Mouse (Mus musculus) ES-Bruce4 (cell line): ENCODE data around the gene Tmem189. TPM values are rescaled to one million over a fixed set of nuclear protein-coding genes. Genes with fewer than 3 reads are reported as not detected.

Experiments
- H3K27ac ChIP-seq: 2 replicates; pipeline ENCODE4 v1.5.1; 2012; ENCODE audit warnings: low read length, inconsistent platforms; ENCODE audit not compliant: insufficient read depth
- H3K27me3 ChIP-seq: 2 replicates; pipeline ENCODE4 v1.6.1; 2012; ENCODE audit warnings: mild to moderate bottlenecking, low read length, inconsistent platforms; ENCODE audit not compliant: control insufficient read depth, poor library complexity, insufficient read depth, severe bottlenecking
- H3K36me3 ChIP-seq: 2 replicates; pipeline ENCODE4 v1.6.1; 2012; ENCODE audit warnings: inconsistent platforms, mild to moderate bottlenecking, low read length, moderate library complexity; ENCODE audit not compliant: control insufficient read depth, poor library complexity, insufficient read depth, severe bottlenecking
- H3K4me1 ChIP-seq: one replicate; pipeline ENCODE4 v1.8.1; 2011; ENCODE audit warnings: low read length; ENCODE audit not compliant: control insufficient read depth, insufficient read depth
- H3K4me3 ChIP-seq: 2 replicates; pipeline ENCODE4 v1.5.1; 2011; ENCODE audit warnings: low read depth, mild to moderate bottlenecking, low read length
- H3K9ac ChIP-seq: 2 replicates; pipeline ENCODE4 v1.6.1; 2012; ENCODE audit warnings: low read depth, mild to moderate bottlenecking, inconsistent platforms; ENCODE audit not compliant: poor library complexity, severe bottlenecking
- H3K9me3 ChIP-seq: replicated peaks from 2 replicates; pipeline ENCODE4 v1.6.1; 2012; ENCODE audit warnings: mild to moderate bottlenecking, low read length, inconsistent platforms; ENCODE audit not compliant: control insufficient read depth, poor library complexity, insufficient read depth, severe bottlenecking
- CTCF ChIP-seq: IDR thresholded peaks from one replicate; pipeline ENCODE4 v1.8.1; 2011; ENCODE audit warnings: low read depth, low read length
- EP300 ChIP-seq: IDR thresholded peaks from 2 replicates; pipeline ENCODE4 v1.6.1; 2011; ENCODE audit warnings: low read depth, low read length; ENCODE audit not compliant: insufficient read depth
- POLR2A ChIP-seq: IDR thresholded peaks from one replicate; pipeline ENCODE4 v1.8.1; 2011; ENCODE audit warnings: low read length; ENCODE audit not compliant: insufficient read depth
- polyA plus RNA-seq: library from polyadenylated mRNA; stranded (reverse); fragments of >200 nt; gene quantifications from 2 replicates; pipeline ENCODE4 v1.2.4, GENCODE M21; 2011; ENCODE audit warnings: low read depth; ENCODE audit not compliant: missing spikeins, insufficient read depth, insufficient read length

Gene Tmem189
- polyA plus RNA-seq, 1 experiment, result 45.6 TPM

DNA sequence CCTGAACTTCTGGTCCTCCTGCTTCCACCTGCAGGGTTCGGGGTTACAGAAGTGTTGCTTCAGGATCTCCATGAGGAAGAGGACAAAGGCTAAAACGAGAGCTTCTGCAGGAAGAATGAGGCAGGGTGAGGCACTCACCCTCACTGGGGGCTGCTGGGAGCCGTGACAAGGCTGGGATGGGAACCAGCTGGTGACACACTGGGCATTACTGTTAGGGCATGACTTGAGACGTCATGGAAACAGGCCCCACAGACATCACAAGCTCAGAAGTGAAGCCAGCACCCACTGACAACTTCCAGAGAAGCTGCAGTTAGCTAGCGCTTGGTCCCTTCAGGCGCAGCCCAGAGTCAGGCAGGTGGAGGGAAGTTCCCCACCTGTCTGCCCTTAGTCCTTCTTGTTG is 89.7 kb downstream of the Tmem189 start:
- Histone ChIP-seq H3K27me3 (no peaks in the 10 kb centered on the region), H3K9ac (no peak overlapping the region), H3K4me1 (no peaks in the 10 kb centered on the region), H3K36me3 (no peaks in the 10 kb centered on the region), H3K27ac (no peak overlapping the region), H3K4me3 (no peak overlapping the region), H3K9me3 (no peaks in the 10 kb centered on the region)
- TF ChIP-seq EP300 (no peak), POLR2A (no peak), CTCF (no peak)

DNA sequence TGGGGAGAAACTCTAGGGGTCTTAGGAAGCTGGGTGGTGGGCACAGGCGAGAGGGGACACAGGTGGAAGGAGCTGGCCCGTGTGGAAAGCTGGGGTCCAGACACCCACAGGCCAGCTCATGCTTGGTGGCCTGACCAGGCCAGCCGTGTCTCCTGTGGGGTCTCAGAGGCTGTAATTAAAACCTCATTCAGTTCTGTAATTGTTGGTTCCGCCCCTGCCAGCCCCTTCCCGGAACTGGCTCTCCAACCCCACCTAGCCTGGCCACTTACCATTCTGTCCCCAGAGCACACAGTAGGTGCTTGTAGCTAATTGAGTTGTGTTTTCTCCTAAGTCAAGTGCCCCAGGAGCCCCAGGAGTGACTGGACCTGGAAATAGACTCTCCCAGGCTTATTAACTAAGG is 90.4 kb downstream of the Tmem189 start:
- no peaks in the 10 kb centered on the region for H3K9me3 ChIP-seq
- no peak overlapping the region for H3K27ac ChIP-seq
- no peaks in the 10 kb centered on the region for H3K27me3 ChIP-seq
- H3K4me3 ChIP-seq, result no peak overlapping the region
- no peaks in the 10 kb centered on the region for H3K36me3 ChIP-seq
- H3K4me1 ChIP-seq, result no peaks in the 10 kb centered on the region
- no peak overlapping the region for H3K9ac ChIP-seq
- TF ChIP-seq EP300 (no peak), CTCF (no peak), POLR2A (no peak)

DNA sequence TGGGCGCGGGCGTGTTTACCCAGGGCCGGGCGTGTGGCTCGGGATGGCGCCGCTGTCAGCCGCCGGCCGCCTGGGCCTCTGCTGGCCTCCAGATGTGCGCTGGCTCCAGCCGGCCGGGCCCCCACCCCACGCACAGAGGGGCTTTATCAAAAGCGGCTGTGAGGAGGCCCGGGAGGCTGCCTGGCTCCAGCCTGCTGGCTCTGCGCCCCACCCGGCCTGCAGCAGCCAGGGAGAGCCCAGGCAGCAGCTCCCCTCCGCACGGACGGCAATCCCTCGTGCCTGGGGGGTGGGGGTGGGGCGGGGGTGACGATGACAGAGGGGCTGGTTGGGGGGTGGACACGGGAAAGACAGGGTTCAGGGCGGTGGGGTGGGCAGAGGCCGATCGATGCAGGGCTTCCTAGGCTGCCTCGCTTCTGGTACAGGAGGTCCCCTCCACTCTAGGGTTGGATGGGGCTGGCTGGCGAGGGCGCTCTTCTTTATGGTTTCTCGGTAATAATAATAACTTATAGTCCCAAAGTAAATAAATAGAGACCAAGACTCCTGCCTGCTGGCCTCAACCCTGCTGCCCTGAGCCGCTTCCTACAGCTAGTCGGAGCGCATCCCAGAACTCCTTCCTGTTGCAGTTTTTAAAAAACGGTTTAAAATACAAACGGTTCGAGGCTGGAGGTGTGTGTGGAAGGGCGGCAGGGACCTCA is 92.0 kb downstream of the Tmem189 start:
- peak overlapping the region; percentile 69 for H3K9ac ChIP-seq
- H3K36me3 ChIP-seq, result no peaks in the 10 kb centered on the region
- no peak for TF ChIP-seq EP300
- TF ChIP-seq CTCF, result no peak
- no peak for TF ChIP-seq POLR2A
- H3K4me3 ChIP-seq, result peak overlapping the region; percentile 44
- no peaks in the 10 kb centered on the region for H3K9me3 ChIP-seq
- no peak overlapping the region for H3K27ac ChIP-seq
- H3K4me1 ChIP-seq, result no peaks in the 10 kb centered on the region
- H3K27me3 ChIP-seq, result no peaks in the 10 kb centered on the region

DNA sequence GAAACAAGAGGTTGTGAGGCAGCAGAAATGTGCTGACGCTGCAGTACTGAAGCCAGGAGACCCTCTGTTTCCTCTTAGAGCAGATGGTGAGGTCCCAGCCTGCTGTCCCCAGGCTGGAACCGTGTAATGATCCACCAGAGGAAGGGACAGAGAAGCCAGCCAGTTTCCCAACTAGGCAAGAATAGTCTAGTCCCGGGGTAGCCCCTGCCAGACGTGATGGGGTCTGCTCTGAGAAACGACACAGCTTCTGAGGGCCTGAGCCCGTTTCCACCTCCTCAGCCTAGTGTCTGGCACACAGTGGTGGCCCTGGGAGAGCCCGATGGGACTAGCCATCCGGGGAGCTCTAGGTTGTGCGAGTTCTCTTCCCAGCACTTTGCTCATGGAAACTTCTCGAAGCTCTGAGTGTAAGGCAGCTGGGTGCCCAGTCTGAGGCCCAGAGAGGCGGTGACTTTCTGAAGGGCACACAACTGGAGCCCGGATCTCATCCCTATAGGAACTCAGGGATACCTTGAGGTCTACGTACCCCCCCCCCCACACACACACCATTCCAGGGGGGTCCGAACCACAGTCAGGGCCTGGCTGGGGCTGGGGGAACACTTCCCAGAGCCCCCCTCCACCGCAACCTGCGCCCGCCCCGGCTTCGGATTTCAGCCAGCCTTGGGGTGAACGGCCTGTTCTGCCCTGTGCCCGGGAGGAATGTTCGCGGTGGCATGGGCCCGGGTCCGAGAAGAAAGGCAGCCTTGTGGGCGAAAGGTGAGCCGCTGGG is 92.7 kb downstream of the Tmem189 start:
- Histone ChIP-seq H3K36me3 (no peaks in the 10 kb centered on the region), H3K27me3 (no peaks in the 10 kb centered on the region), H3K27ac (no peak overlapping the region), H3K9ac (peak overlapping the region; percentile 69), H3K9me3 (no peaks in the 10 kb centered on the region), H3K4me3 (peak overlapping the region; percentile 44), H3K4me1 (no peaks in the 10 kb centered on the region)
- TF ChIP-seq EP300 (no peak), CTCF (no peak), POLR2A (no peak)

DNA sequence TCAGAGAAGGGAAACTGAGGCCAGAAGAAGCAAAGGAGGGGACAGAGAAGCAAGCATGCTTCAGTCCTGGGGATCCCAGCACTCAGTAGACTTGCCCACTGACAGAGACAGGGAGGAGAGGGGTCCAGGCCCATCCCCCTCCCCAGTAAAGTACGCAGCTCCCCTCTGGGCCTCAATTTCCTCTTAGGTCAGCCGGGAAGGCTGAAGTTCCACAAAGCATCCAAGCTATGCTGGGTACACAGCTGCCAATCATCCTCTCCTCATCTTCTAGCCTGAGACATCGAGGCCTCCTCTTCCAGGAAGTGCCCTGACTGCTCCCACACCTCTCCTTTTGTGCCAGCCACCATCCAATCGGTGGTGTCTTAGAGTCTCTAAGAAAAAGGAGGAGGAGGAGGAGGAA is 93.4 kb downstream of the Tmem189 start:
- Histone ChIP-seq H3K9me3 (no peaks in the 10 kb centered on the region), H3K9ac (peak overlapping the region; percentile 47; the same call in 1 of the 2 replicates), H3K4me3 (no peak overlapping the region), H3K27me3 (no peaks in the 10 kb centered on the region), H3K36me3 (no peaks in the 10 kb centered on the region), H3K4me1 (no peaks in the 10 kb centered on the region), H3K27ac (no peak overlapping the region)
- TF ChIP-seq EP300 (no peak), CTCF (no peak), POLR2A (no peak)

DNA sequence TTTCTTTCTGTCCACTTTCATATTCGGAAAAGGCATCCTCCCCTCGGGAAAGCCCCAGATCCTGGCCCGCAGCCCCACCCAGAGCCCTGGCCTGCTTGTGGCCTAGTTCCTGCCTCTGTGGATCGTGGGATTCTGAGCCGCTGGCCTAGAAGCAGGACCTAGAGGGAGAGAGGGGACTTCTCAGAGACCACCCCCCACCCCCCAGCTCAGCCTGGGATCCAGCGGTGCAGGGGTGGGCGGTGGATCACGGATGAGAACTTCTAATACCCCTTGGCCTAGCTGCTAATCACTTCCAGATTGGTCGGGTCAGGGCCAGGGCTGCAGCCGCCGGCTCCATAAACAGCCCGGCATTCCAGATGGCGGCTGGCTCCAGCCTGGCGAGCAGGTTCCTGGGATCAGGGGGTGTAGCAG is 93.9 kb downstream of the Tmem189 start:
- H3K27me3 ChIP-seq, result no peaks in the 10 kb centered on the region
- H3K9me3 ChIP-seq, result no peaks in the 10 kb centered on the region
- no peak for TF ChIP-seq EP300
- TF ChIP-seq POLR2A, result no peak
- TF ChIP-seq CTCF, result no peak
- H3K4me3 ChIP-seq, result peak overlapping the region; percentile 35
- no peaks in the 10 kb centered on the region for H3K4me1 ChIP-seq
- H3K9ac ChIP-seq, result peak overlapping the region; percentile 47
- no peaks in the 10 kb centered on the region for H3K36me3 ChIP-seq
- H3K27ac ChIP-seq, result no peak overlapping the region
